Mouse (Mus musculus) stomach, embryonic 15.5 days (tissue): Measurements from ENCODE around the gene Elovl4. TPM values are rescaled to one million over a fixed set of nuclear protein-coding genes. Genes with fewer than 3 reads are reported as not detected.

Experiments used
- polyA plus RNA-seq: library from polyadenylated mRNA; unstranded; fragments of >200 nt; fragmentation: Nextera tagmentation; extraction: Ambion mirVana; gene quantifications from 2 replicates; pipeline ENCODE4 v1.2.1, GENCODE M21; 2015

The Elovl4 gene
- polyA plus RNA-seq, 1 experiment from 2014 or later, result 11.7 TPM

Other genes starting within 250 kb of the Elovl4 start
- gene Ttk, start 28.4 kb upstream of the Elovl4 start, polyA plus RNA-seq, result 25.2 and 26.2 TPM in 2 replicates
- gene Bckdhb, start 118.9 kb upstream of the Elovl4 start, polyA plus RNA-seq, result 51.4 and 51.5 TPM in 2 replicates